ENCODE assay signal across 16 mouse cellular contexts in genomic region chr10:61300996-61301395, GRCm38 (mm10). TPM values are rescaled to one million over a fixed set of nuclear protein-coding genes. Genes with fewer than 3 reads are reported as not detected.
DNase-seq lines count a peak whose midpoint lies in the region; ATAC-seq lines count a peak whose summit lies in the region.
"Had no signal": no experiment of that assay in that cellular context is flagged by ENCODE, and none has a peak within 500 bp of the region (broad histone marks: within the 10 kb centered on the region; RNA-seq: fewer than 3 reads in every experiment).

No protein-coding gene starts in this region.

- 59% methylated on average over 3 of the region's 3 CpGs for WGBS in kidney, embryonic 15.5 days

- no peak for ATAC-seq in kidney, embryonic 15.5 days (replicated peaks; ENCODE audit: low FRiP score)
- ATAC-seq in inflammation-experienced regulatory T-cells, adult 6 months: peak; percentile 45

- no peak overlapping the region for H3K27ac ChIP-seq in kidney, embryonic 15.5 days
- H3K27ac ChIP-seq: hindbrain, embryonic 15.5 days; lung, embryonic 15.5 days; midbrain, embryonic 12.5 days had no signal

- peak; percentile 28 for DNase-seq in kidney, adult 18-20 months
- DNase-seq in 416B (ENCODE audit: low read depth): peak; percentile 21
- DNase-seq in lung, postnatal 14 days: peak; percentile 17
- no peak for DNase-seq in right cerebral cortex, postnatal 25 days
- DNase-seq in spleen, postnatal 4 days (ENCODE audit: low spot score in 2 of 2): no peak
- DNase-seq: adrenal gland, postnatal 25 days; cerebellum, postnatal 10 days; gastrocnemius, postnatal 10 days; liver had no signal

- H3K4me1 ChIP-seq in kidney, embryonic 15.5 days: no peaks in the 10 kb centered on the region
- H3K4me1 ChIP-seq: hindbrain, embryonic 15.5 days; lung, embryonic 15.5 days; midbrain, embryonic 12.5 days had no signal

- no peak overlapping the region for H3K9ac ChIP-seq in kidney, embryonic 15.5 days
- H3K9ac ChIP-seq: hindbrain, embryonic 15.5 days; lung, embryonic 15.5 days; midbrain, embryonic 12.5 days had no signal

- no peaks in the 10 kb centered on the region for H3K27me3 ChIP-seq in kidney, embryonic 15.5 days
- H3K27me3 ChIP-seq: hindbrain, embryonic 15.5 days; lung, embryonic 15.5 days; midbrain, embryonic 12.5 days had no signal

- H3K9me3 ChIP-seq in kidney, embryonic 15.5 days (replicated peaks): no peaks in the 10 kb centered on the region
- H3K9me3 ChIP-seq: hindbrain, embryonic 15.5 days; lung, embryonic 15.5 days; midbrain, embryonic 12.5 days had no signal

- H3K4me2 ChIP-seq in kidney, embryonic 15.5 days: no peak overlapping the region
- H3K4me2 ChIP-seq: hindbrain, embryonic 15.5 days; lung, embryonic 15.5 days; midbrain, embryonic 12.5 days had no signal

- no peaks in the 10 kb centered on the region for H3K36me3 ChIP-seq in kidney, embryonic 15.5 days
- H3K36me3 ChIP-seq: hindbrain, embryonic 15.5 days; lung, embryonic 15.5 days; midbrain, embryonic 12.5 days had no signal

- H3K4me3 ChIP-seq in kidney, embryonic 15.5 days (replicated peaks): no peak overlapping the region
- H3K4me3 ChIP-seq: erythroblast, embryonic 14.5 days; hindbrain, embryonic 15.5 days; lung, embryonic 15.5 days; midbrain, embryonic 12.5 days had no signal

RNA-seq across cellular contexts. Expression of gene Prf1, which starts 3.4 kb away (rescaled TPM):
- not detected in 2 replicates for polyA plus RNA-seq in kidney, embryonic 15.5 days (2015; fragmentation: Nextera tagmentation; extraction: Ambion mirVana)
- polyA plus RNA-seq in inflammation-experienced regulatory T-cells, adult 6 months (2017; shearing (Covaris generic)): 10 to 100 TPM in 1 of 3 experiments, 1 to 10 TPM in 2; 5.3 to 31.6 (median 6.0) TPM
- polyA plus RNA-seq: C2C12; erythroblast, embryonic 14.5 days; hindbrain, embryonic 15.5 days; lung, embryonic 15.5 days; midbrain, embryonic 12.5 days had no signal

RNA-seq across cellular contexts. Expression of gene Adamts14, which starts 27.8 kb away (rescaled TPM):
- 1.3 and 1.9 TPM in 2 replicates for polyA plus RNA-seq in kidney, embryonic 15.5 days (2015; fragmentation: Nextera tagmentation; extraction: Ambion mirVana)
- not detected for polyA plus RNA-seq in inflammation-experienced regulatory T-cells, adult 6 months (2017; shearing (Covaris generic))
- polyA plus RNA-seq: erythroblast, embryonic 14.5 days had no signal

Comparison
In these comparisons a context has a peak if more than half of its experiments do, and no peak if none do; other contexts are left out.
1. DNase-seq: peak in kidney, adult 18-20 months (single experiment), 416B (single experiment) and lung, postnatal 14 days (single experiment); none in right cerebral cortex, postnatal 25 days (single experiment) and spleen, postnatal 4 days (0 of 2).